Mouse (Mus musculus): ENCODE measurements around the gene Uri1. TPM values are rescaled to one million over a fixed set of nuclear protein-coding genes. Genes with fewer than 3 reads are reported as not detected.

The Uri1 gene
- total RNA-seq, 2 experiments from 2014 or later, result 32.3 to 46.1 TPM

DNA sequence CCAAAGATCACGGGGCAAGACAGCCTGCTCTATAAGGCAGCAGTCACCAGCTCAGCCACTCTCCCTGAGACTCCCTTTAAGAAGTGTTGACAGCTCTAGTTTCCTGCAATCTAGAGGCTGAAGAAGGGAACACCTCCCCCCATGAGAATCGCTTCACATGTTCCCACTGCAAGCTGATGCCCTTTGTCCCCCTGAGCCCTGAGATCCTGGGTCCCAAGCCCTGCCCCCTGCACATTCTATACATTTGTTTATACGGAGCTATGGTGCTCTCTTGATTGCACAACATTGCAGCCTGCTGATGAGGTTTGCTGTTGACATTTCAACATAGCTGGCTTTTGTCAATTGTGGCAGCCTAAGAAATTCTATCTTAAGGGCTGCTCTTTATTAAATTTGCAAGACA is 91.7 kb downstream of the Uri1 start:
- DNase-seq (ENCODE audit: low spot score in 2 of 2), result no peak

DNA sequence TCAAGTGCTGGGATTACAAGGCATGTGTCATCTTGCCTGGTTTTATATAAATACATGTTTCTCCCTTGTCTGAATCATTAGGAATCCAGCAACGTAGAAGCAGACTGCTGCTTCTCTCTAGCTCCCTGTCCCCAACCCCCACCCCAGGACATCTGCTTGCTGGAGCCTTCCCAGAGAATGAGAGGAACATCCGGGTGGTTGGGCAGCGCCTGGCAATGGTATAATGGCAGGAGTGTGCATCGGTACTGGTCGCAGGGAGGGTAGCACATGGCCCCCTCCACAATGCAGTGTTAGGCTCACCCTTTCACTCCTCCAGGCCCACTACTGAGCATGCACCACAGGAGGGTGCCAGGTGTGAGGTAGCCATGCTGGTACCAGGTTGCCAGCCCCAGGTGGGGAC is 93.6 kb downstream of the Uri1 start:
- DNase-seq (ENCODE audit: low spot score in 2 of 2), result no peak

DNA sequence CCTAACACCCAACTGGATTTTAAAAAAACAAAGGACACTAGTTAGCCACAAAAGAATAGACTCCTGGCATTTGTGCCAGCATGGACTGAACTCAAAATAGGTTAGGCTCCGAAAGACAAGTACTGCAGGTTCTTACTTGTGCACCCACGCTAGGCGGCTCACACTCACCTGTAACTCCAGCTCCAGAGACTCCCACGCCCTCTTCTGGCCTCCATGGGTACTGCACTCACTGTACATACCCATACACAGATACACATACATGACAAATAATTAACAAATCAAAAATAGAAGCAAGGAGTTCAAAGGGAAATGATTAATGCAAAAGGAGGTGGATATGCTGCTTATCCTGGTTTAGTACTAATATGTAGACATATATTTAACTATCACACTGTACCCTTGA is 100.4 kb downstream of the Uri1 start:
- DNase-seq (ENCODE audit: low spot score in 2 of 2), result no peak

DNA sequence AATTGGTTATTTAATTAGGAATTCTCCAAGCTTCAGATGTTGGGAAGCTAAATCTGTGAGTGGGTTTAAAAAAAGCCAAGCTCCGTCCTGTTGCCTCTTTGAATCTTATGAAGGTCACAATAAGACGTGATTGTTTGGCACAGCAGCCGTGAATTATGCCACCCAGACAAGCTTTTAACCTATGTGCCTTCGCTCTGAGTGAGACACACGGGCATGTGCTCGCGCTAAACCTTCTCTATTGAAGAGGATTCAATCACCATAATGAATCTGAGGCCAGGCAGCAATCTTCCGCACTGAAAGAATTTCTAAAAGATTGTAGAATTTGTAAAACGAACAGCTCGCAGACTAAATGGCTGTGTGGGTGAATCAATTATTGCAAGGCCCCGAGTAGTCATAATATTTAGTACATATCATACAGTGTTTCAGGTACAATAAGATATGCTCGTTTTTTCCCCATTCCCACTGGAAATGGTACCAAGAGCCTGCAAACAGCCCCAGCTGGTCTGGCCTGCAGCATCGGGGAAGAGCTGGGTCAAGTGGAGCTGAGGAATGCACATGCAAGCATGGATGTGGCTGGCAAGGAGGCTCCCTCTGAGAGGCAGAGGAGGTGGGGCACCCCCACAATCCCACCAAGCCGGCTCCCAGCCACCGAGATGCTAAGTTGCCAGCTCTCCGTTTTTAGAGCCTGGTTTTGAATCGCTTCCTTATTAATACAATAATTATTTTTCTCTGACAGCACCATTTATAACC is 101.5 kb downstream of the Uri1 start:
- no peak for DNase-seq (ENCODE audit: low spot score in 2 of 2)

DNA sequence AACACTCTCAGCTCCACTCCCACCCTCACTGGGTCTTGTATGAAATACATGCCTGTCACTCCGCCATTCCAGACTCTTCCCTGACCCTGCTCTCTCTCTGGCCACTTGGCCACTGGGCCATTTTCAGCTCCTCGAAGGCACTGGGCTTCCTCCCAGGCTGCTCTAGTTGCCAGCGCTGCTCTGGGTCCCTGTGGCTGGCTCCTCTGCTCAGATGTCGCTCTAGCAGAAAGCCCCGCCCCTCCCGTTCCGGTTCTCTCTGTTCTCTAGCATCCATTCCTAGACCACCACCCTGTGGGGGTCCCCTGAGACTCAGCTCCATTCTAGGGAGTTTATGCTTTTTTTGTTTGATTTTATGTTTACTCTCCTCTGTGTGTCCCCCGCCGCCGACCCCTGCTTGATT is 104.4 kb downstream of the Uri1 start:
- no peak for DNase-seq (ENCODE audit: low spot score in 2 of 2)

DNA sequence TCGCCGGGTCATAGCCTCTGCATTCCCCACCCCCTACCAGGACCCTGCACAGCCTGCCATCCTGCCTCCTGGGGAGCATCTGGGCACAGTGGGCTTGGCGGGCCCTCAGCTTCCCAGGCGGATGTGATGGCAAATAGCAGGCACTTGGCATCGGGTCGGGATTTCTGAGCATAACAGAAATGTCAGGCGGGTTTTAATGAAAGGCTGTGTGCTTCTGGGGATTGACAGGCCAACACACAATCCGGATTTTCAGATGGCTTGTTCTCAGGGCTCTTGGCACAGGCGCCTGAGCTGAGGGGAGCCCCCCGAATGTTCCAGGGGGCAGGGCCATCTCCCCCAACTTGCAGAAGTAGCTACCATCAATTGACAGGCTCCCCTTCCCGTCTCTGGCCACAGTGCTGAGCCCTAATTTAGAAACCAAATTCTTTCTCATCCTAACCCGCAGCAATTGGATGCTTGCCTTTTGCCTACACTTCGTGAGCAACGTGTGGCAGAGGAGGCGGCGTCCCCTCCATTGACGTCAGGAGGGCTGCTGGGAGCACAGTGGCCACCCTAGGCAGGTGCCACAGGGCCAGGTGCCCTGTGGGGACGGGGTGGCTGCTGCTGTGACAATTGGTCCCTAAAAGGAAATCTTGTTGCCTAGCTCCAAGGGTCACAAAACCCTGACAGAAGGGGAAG is 106.5 kb downstream of the Uri1 start:
- DNase-seq (ENCODE audit: low spot score in 2 of 2), result no peak

DNA sequence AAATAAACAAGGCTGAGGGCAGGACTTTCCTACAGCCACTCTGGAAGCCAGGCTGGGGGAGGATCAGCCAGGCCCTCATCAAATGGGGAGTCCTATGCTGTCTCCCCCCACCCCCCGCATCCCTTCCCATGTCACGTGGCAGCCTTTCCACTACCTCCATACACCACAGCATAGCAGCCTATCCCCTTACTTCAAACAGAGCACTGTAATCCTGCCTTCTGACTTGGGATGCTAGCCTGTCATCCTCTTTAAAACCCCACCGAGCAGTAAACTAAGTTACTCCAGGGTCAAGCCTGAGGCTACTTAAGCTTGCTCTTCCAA is 111.6 kb downstream of the Uri1 start:
- DNase-seq (ENCODE audit: low spot score in 2 of 2), result no peak

DNA sequence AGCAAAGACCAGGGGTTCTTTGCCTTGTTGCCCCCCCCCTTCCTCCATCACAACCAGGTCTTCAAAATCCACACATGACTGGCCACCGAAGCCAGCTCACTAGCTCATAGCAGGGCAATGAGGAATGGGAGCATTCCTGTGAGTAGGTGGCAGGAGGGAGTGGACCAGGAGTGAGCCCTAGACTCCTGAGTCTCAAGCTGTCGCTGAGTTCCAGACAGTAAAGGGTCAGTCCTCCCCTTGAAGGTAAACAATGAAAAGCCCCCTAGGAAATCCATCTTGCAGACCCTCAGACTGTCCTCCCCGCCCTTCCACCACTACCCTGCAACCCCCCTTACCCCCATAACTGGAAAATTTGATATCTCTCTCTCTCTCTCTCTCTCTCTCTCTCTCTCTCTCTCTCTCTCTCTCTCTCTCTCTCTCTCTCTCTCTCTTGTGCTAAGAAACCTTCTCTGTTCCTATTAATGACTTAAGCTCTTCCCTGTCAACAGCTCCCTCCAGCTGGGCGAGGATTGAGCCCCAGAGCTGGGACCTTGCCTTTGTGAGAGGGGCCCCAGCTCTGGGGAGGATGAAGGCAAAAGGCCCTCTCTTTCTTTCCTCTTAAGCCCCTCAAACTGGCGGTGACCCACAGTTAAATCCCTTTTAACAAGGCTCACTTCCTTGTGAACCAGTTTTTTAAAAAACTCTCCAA is 112.1 kb downstream of the Uri1 start:
- no peak for DNase-seq (ENCODE audit: low spot score in 2 of 2)

DNA sequence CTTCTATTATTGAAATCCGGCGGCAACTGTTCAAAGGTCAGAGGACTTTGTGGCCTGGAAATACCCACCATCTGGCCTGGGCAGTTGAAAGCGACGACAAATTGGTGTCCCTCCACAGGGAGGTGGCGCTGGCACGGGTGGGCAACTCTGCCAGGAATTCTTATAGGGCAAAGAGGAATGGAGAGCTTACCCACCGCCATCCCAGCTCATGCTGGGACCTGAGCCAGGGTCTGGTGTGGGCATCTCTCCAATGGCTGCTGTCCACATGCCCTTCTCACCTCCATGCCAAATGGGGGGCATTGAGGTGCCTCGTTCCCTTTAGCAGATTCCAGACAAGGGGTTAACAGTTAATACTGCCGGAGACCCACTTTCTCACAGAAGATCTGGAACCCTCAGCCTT is 113.2 kb downstream of the Uri1 start:
- no peak for DNase-seq (ENCODE audit: low spot score in 2 of 2)

Other genes starting within 250 kb of the Uri1 start
- 1 to 10 TPM; 3.9 to 4.8 TPM for gene Zfp536, start 249.9 kb downstream of the Uri1 start, total RNA-seq (2021)
- gene Ccne1, start 84.0 kb upstream of the Uri1 start, total RNA-seq (2021), result 1 to 10 TPM; 7.7 to 8.9 TPM
- 10 to 100 TPM; 45.4 to 47.7 TPM for gene 1600014C10Rik, start 159.7 kb upstream of the Uri1 start, total RNA-seq (2021)
- 1 to 10 TPM; 4.0 to 4.2 TPM for gene Plekhf1, start 204.5 kb upstream of the Uri1 start, total RNA-seq (2021)
- 10 to 100 TPM; 30.1 to 58.8 TPM for gene Pop4, start 247.9 kb upstream of the Uri1 start, total RNA-seq (2021)